Mouse (Mus musculus): ENCODE measurements around the gene Ms4a18.

- TF ChIP-seq POLR2A (IDR thresholded peaks at IDR 0.05; ENCODE audit: borderline replicate concordance, extremely low read depth, low read depth, low read length), result no peak
- no peak for TF ChIP-seq CTCF (IDR thresholded peaks at IDR 0.05; ENCODE audit: insufficient read depth, low read length)
These were observed 43.1 kb upstream of the Ms4a18 start for GRCm38 (mm10) chr19:11060900-11061299.

All from lung, adult 2 months (tissue).